Mouse (Mus musculus): ENCODE data around the gene Tia1.
"Not testable (repeated sequence)": the region's sequence is repeated elsewhere in the genome, so short reads cannot be mapped to it uniquely, and the experiment has no call there.

Gene Tia1

GRCm38 (mm10) chr6:86404100-86404861 lies at the start of gene Tia1:
Gene Tia1, plus strand, starts transcription at chr6:86404219.
- peak; percentile 98 for DNase-seq (ENCODE audit: low spot score)

GRCm38 (mm10) chr6:86354948-86355347 lies 49.1 kb upstream of the Tia1 start:
- no peak for DNase-seq (ENCODE audit: low spot score)

GRCm38 (mm10) chr6:86356956-86357355 lies 47.1 kb upstream of the Tia1 start:
- DNase-seq (ENCODE audit: low spot score), result peak; percentile 63

GRCm38 (mm10) chr6:86360691-86361090 lies 43.3 kb upstream of the Tia1 start:
- no peak for DNase-seq (ENCODE audit: low spot score)

- no peak for DNase-seq (ENCODE audit: low spot score)
Measured at GRCm38 (mm10) chr6:86361373-86361772, 42.6 kb upstream of the Tia1 start.

- DNase-seq (ENCODE audit: low spot score), result peak; percentile 73
Measured at GRCm38 (mm10) chr6:86364442-86365141, 39.4 kb upstream of the Tia1 start.

GRCm38 (mm10) chr6:86365371-86366124 lies 38.5 kb upstream of the Tia1 start, which contains the start of gene Fam136a:
Gene Fam136a, plus strand, starts transcription at chr6:86365646.
- peak; percentile 93 for DNase-seq (ENCODE audit: low spot score)

GRCm38 (mm10) chr6:86366125-86366852 lies 37.7 kb upstream of the Tia1 start:
- DNase-seq (ENCODE audit: low spot score), result no peak

GRCm38 (mm10) chr6:86366853-86367249 lies 37.2 kb upstream of the Tia1 start:
- no peak for DNase-seq (ENCODE audit: low spot score)

GRCm38 (mm10) chr6:86368479-86368878 lies 35.5 kb upstream of the Tia1 start:
- no peak for DNase-seq (ENCODE audit: low spot score)

GRCm38 (mm10) chr6:86370093-86370713 lies 33.8 kb upstream of the Tia1 start:
- DNase-seq (ENCODE audit: low spot score), result peak; percentile 27

- peak; percentile 12 for DNase-seq (ENCODE audit: low spot score)
Measured at GRCm38 (mm10) chr6:86370764-86371339, 33.2 kb upstream of the Tia1 start, which contains the start of gene Snrpg. Gene Snrpg, plus strand, starts transcription at chr6:86371304.

- DNase-seq (ENCODE audit: low spot score), result peak; percentile 96
Measured at GRCm38 (mm10) chr6:86371340-86371911, 32.6 kb upstream of the Tia1 start.

- DNase-seq (ENCODE audit: low spot score), result no peak
Measured at GRCm38 (mm10) chr6:86371950-86372516, 32.0 kb upstream of the Tia1 start.

- no peak for DNase-seq (ENCODE audit: low spot score)
Measured at GRCm38 (mm10) chr6:86373556-86373955, 30.5 kb upstream of the Tia1 start.

- no peak for DNase-seq (ENCODE audit: low spot score)
Measured at GRCm38 (mm10) chr6:86378341-86378740, 25.7 kb upstream of the Tia1 start.

- DNase-seq (ENCODE audit: low spot score), result not testable (repeated sequence)
Measured at GRCm38 (mm10) chr6:86380112-86380511, 23.9 kb upstream of the Tia1 start.

- no peak for DNase-seq (ENCODE audit: low spot score)
Measured at GRCm38 (mm10) chr6:86382551-86382950, 21.5 kb upstream of the Tia1 start.

GRCm38 (mm10) chr6:86383370-86383769 lies 20.6 kb upstream of the Tia1 start:
- DNase-seq (ENCODE audit: low spot score), result no peak

GRCm38 (mm10) chr6:86384692-86385091 lies 19.3 kb upstream of the Tia1 start:
- DNase-seq (ENCODE audit: low spot score), result no peak
